Mouse (Mus musculus): ENCODE data around the gene Hspa1l.
"Not testable (repeated sequence)": the region's sequence is repeated elsewhere in the genome, so short reads cannot be mapped to it uniquely, and the experiment has no call there.

Hspa1l gene

GRCm38 (mm10) chr17:34977000-34977399, 4.5 kb downstream of the Hspa1l start:
- no peak for DNase-seq (ENCODE audit: low spot score)

GRCm38 (mm10) chr17:34978239-34978638, 5.7 kb downstream of the Hspa1l start:
- DNase-seq (ENCODE audit: low spot score): no peak

- DNase-seq (ENCODE audit: low spot score): no peak
These were observed 7.1 kb downstream of the Hspa1l start for GRCm38 (mm10) chr17:34979631-34980030.

- DNase-seq (ENCODE audit: low spot score): no peak
These were observed 8.2 kb downstream of the Hspa1l start for GRCm38 (mm10) chr17:34980655-34981054.

- DNase-seq (ENCODE audit: low spot score): peak; percentile 89
These were observed 9.2 kb downstream of the Hspa1l start, which contains the start of gene Lsm2 for GRCm38 (mm10) chr17:34981690-34982180. Gene Lsm2 (plus strand): TSS chr17:34981862.

- no peak for DNase-seq (ENCODE audit: low spot score)
These were observed 9.8 kb downstream of the Hspa1l start for GRCm38 (mm10) chr17:34982328-34982727.

- DNase-seq (ENCODE audit: low spot score): no peak
These were observed 11.7 kb downstream of the Hspa1l start for GRCm38 (mm10) chr17:34984218-34984617.

GRCm38 (mm10) chr17:34994751-34995150, 22.2 kb downstream of the Hspa1l start:
- DNase-seq (ENCODE audit: low spot score): no peak

- DNase-seq (ENCODE audit: low spot score): not testable (repeated sequence)
These were observed 22.7 kb downstream of the Hspa1l start for GRCm38 (mm10) chr17:34995192-34995591.

- not testable (repeated sequence) for DNase-seq (ENCODE audit: low spot score)
These were observed 23.4 kb downstream of the Hspa1l start for GRCm38 (mm10) chr17:34995927-34996326.

- no peak for DNase-seq (ENCODE audit: low spot score)
These were observed 24.1 kb downstream of the Hspa1l start for GRCm38 (mm10) chr17:34996411-34997141.

- no peak for DNase-seq (ENCODE audit: low spot score)
These were observed 24.6 kb downstream of the Hspa1l start for GRCm38 (mm10) chr17:34997142-34997483.

GRCm38 (mm10) chr17:34998526-34999430, 26.3 kb downstream of the Hspa1l start:
- DNase-seq (ENCODE audit: low spot score): no peak

GRCm38 (mm10) chr17:34999871-35000716, 27.6 kb downstream of the Hspa1l start:
- not testable (repeated sequence) for DNase-seq (ENCODE audit: low spot score)

GRCm38 (mm10) chr17:35000717-35001451, 28.4 kb downstream of the Hspa1l start, which contains the start of gene Vars:
Gene Vars (plus strand): TSS chr17:35000987.
- peak; percentile 77 for DNase-seq (ENCODE audit: low spot score)

- no peak for DNase-seq (ENCODE audit: low spot score)
These were observed 29.1 kb downstream of the Hspa1l start for GRCm38 (mm10) chr17:35001452-35002152.

- DNase-seq (ENCODE audit: low spot score): peak; percentile 55
These were observed 29.8 kb downstream of the Hspa1l start for GRCm38 (mm10) chr17:35002153-35002865.

GRCm38 (mm10) chr17:35003022-35003838, 30.7 kb downstream of the Hspa1l start:
- no peak for DNase-seq (ENCODE audit: low spot score)
